Mouse (Mus musculus) forebrain, postnatal 0 days (tissue): ENCODE results near the gene Nmd3. TPM values are rescaled to one million over a fixed set of nuclear protein-coding genes. Genes with fewer than 3 reads are reported as not detected.

Experiments used
- ATAC-seq: fragments of 200-750 bp; cut with Nextera tagmentation; 2 replicates; pipeline ENCODE4 v1.8.0; 2017; ENCODE audit warnings: mild to moderate bottlenecking, moderate library complexity
- DNase-seq: peaks from one replicate; pipeline ENCODE4 v3.0.0-alpha.2; 2015
- H3K27ac ChIP-seq: fragments of 300-500 bp; sonication (generic); 2 replicates; pipeline ENCODE4 v1.5.1; 2014; ENCODE audit warnings: low read depth, mild to moderate bottlenecking, antibody characterized with exemption, low read length, moderate library complexity, mixed read lengths
- H3K27me3 ChIP-seq: fragments of 300-500 bp; sonication (generic); 2 replicates; pipeline ENCODE4 v1.6.1; 2014; ENCODE audit warnings: mild to moderate bottlenecking, low read length, mixed read lengths; ENCODE audit not compliant: insufficient read depth
- H3K36me3 ChIP-seq: fragments of 300-500 bp; sonication (generic); 2 replicates; pipeline ENCODE4 v1.6.1; 2014; ENCODE audit warnings: mild to moderate bottlenecking, moderate library complexity; ENCODE audit not compliant: insufficient read depth
- H3K4me1 ChIP-seq: fragments of 300-500 bp; sonication (generic); 2 replicates; pipeline ENCODE4 v1.6.1; 2014; ENCODE audit warnings: antibody characterized with exemption; ENCODE audit not compliant: insufficient read depth
- H3K4me2 ChIP-seq: fragments of 300-500 bp; sonication (generic); 2 replicates; pipeline ENCODE4 v1.6.1; 2014; ENCODE audit warnings: low read depth, mild to moderate bottlenecking, moderate library complexity
- H3K4me3 ChIP-seq: fragments of 300-500 bp; sonication (generic); 2 replicates; pipeline ENCODE4 v1.5.1; 2014; ENCODE audit warnings: low read depth, low read length, mixed read lengths
- H3K9ac ChIP-seq: fragments of 300-500 bp; sonication (generic); 2 replicates; pipeline ENCODE4 v1.6.1; 2014; ENCODE audit warnings: mild to moderate bottlenecking
- H3K9me3 ChIP-seq: fragments of 300-500 bp; sonication (generic); 2 replicates; pipeline ENCODE4 v1.6.1; 2016; ENCODE audit warnings: low read length
- CTCF ChIP-seq: sonication (generic); IDR thresholded peaks from 2 replicates; pipeline ENCODE4 v1.5.1; 2016; ENCODE audit warnings: antibody characterized with exemption, control low read depth, low read depth
- WGBS: fragments of 180-500 bp; shearing (Covaris S2); extraction: QIAGEN DNeasy Blood & Tissue Kit; methylation state at CpG from one replicate; pipeline ENCODE4 v1.1.7; 2014; 5-methylcytosine and 5-hydroxymethylcytosine counted together
- polyA plus RNA-seq: library from polyadenylated mRNA; unstranded; fragments of >200 nt; fragmentation: Nextera tagmentation; extraction: Ambion mirVana; gene quantifications from 2 replicates; pipeline ENCODE4 v1.2.1, GENCODE M21; 2015
- total RNA-seq: library from RNA; depleted of rRNA; stranded (reverse); fragments of >200 nt; gene quantifications from 2 replicates; pipeline ENCODE4 v1.2.3, GENCODE M21; 2014; rRNA removed

The Nmd3 gene
- 21.0 and 30.5 TPM in 2 replicates for total RNA-seq
- 60.4 and 62.8 TPM in 2 replicates for polyA plus RNA-seq

DNA sequence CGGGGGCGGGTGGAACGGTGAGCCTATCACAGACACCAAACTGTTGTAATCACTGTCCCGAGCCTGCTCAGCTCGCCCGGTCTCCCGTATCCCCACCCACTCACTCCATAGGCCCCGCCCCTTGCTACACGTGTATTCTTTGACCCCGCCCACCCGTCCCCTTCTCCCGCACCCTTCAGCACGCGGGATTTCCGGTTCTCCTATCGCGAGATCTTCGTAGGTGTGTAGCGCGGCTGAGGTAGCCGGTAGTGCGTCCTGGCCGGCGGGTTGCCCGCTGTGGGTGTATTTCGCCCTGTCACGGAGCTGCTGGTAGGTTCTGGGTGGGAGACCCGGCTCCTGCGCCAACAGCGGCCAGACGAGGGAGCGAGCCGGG is at the start of gene Nmd3:
Nmd3 (plus strand) TSS at position 172 of the 373 bp plus-strand sequence.
- whole genome bisulfite sequencing: under 1% methylated on average over 33 of the region's 33 CpGs
- TF ChIP-seq CTCF: 0 out of 2 replicates have a peak, but pooled peaks have one; percentile 3
- Histone ChIP-seq H3K36me3 (no peaks in the 10 kb centered on the region), H3K27me3 (no peaks in the 10 kb centered on the region), H3K9ac (peak within 1 kb of the TSS; percentile 97), H3K4me2 (peak within 1 kb of the TSS; percentile 79), H3K27ac (peak within 1 kb of the TSS; percentile 80), H3K4me1 (peaks cover 17% of the 10 kb centered on the region), H3K4me3 (peak within 1 kb of the TSS; percentile 99), H3K9me3 (no peaks in the 10 kb centered on the region)
- DNase-seq (peak; percentile 94), ATAC-seq (peak; percentile 97)

DNA sequence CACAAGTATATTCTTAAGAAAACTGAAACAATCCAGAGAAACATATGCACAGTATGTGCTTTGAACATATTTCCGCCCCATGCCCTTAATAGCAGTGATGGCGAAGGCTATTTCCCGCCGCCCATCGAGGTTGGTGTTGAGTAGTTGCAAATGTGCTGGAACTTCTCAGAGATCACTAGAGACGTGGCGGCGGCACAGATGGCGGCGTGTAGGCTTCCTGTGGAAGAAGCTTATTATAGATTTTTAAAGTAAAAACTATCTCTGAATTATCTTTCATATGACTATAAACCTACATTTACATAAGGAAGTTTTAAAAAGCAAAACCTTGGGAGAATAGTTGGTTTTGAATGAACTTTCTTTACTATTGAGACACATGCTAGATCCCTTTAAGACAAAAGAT is 48.4 kb upstream of the Nmd3 start:
- TF ChIP-seq CTCF: no peak
- Histone ChIP-seq H3K4me3 (no peak overlapping the region), H3K4me1 (no peaks in the 10 kb centered on the region), H3K9me3 (no peaks in the 10 kb centered on the region), H3K9ac (no peak overlapping the region), H3K4me2 (no peak overlapping the region), H3K27ac (no peak overlapping the region), H3K27me3 (no peaks in the 10 kb centered on the region), H3K36me3 (no peaks in the 10 kb centered on the region)
- WGBS: 90% methylated on average over 10 of the region's 10 CpGs
- ATAC-seq: no peak
- DNase-seq: no peak

- Histone ChIP-seq H3K9me3 (no peaks in the 10 kb centered on the region), H3K4me1 (no peaks in the 10 kb centered on the region), H3K27ac (no peak overlapping the region), H3K9ac (no peak overlapping the region), H3K27me3 (no peaks in the 10 kb centered on the region), H3K4me3 (no peak overlapping the region), H3K36me3 (no peaks in the 10 kb centered on the region), H3K4me2 (no peak overlapping the region)
- no peak for TF ChIP-seq CTCF
- ATAC-seq (no peak), DNase-seq (no peak)
- WGBS: 84% methylated on average over 3 of the region's 3 CpGs
Measured at GRCm38 (mm10) chr3:69674206-69674605, 47.6 kb upstream of the Nmd3 start.

- no peak for TF ChIP-seq CTCF
- WGBS: 83% methylated on average over 1 of the region's 1 CpGs
- Histone ChIP-seq H3K9ac (no peak overlapping the region), H3K4me2 (no peak overlapping the region), H3K4me3 (no peak overlapping the region), H3K4me1 (no peaks in the 10 kb centered on the region), H3K9me3 (no peaks in the 10 kb centered on the region), H3K27ac (no peak overlapping the region), H3K27me3 (no peaks in the 10 kb centered on the region), H3K36me3 (no peaks in the 10 kb centered on the region)
- DNase-seq (no peak), ATAC-seq (no peak)
Measured at GRCm38 (mm10) chr3:69689791-69690190, 32.0 kb upstream of the Nmd3 start.

- no peaks in the 10 kb centered on the region for H3K27me3 ChIP-seq
Measured at GRCm38 (mm10) chr3:69690939-69691338, 30.8 kb upstream of the Nmd3 start.

GRCm38 (mm10) chr3:69699851-69700500 is 21.8 kb upstream of the Nmd3 start:
- Histone ChIP-seq H3K4me2 (no peak overlapping the region), H3K27ac (no peak overlapping the region), H3K4me3 (no peak overlapping the region), H3K27me3 (peaks cover 3% of the 10 kb centered on the region; the same call in 1 of the 2 replicates), H3K4me1 (no peaks in the 10 kb centered on the region), H3K36me3 (no peaks in the 10 kb centered on the region), H3K9ac (no peak overlapping the region), H3K9me3 (no peaks in the 10 kb centered on the region)
- DNase-seq (no peak), ATAC-seq (no peak)
- no peak for TF ChIP-seq CTCF
- 48% methylated on average over 6 of the region's 6 CpGs for WGBS

More at GRCm38 (mm10) chr3:69690939-69691338, 30.8 kb upstream of the Nmd3 start:
- H3K4me3 ChIP-seq: no peak overlapping the region
- WGBS: 98% methylated on average over 2 of the region's 2 CpGs
- no peak overlapping the region for H3K4me2 ChIP-seq
- no peak overlapping the region for H3K9ac ChIP-seq
- no peaks in the 10 kb centered on the region for H3K4me1 ChIP-seq
- H3K9me3 ChIP-seq: no peaks in the 10 kb centered on the region
- DNase-seq (no peak), ATAC-seq (no peak)
- TF ChIP-seq CTCF: no peak
- no peak overlapping the region for H3K27ac ChIP-seq
- H3K36me3 ChIP-seq: no peaks in the 10 kb centered on the region

GRCm38 (mm10) chr3:69701905-69702304 is 19.9 kb upstream of the Nmd3 start:
- peak; percentile 35 for DNase-seq
- no peak for ATAC-seq
- H3K4me1 ChIP-seq: no peaks in the 10 kb centered on the region
- H3K9me3 ChIP-seq: no peaks in the 10 kb centered on the region
- H3K27me3 ChIP-seq: peaks cover 3% of the 10 kb centered on the region; the same call in 1 of the 2 replicates
- H3K36me3 ChIP-seq: no peaks in the 10 kb centered on the region
- peak; percentile 51 for TF ChIP-seq CTCF
- no peak overlapping the region for H3K4me2 ChIP-seq
- no peak overlapping the region for H3K4me3 ChIP-seq
- H3K27ac ChIP-seq: no peak overlapping the region
- no peak overlapping the region for H3K9ac ChIP-seq
- WGBS: 39% methylated on average over 1 of the region's 1 CpGs
